Mouse (Mus musculus) limb, embryonic 11.5 days (tissue): ENCODE measurements around the gene Glud1. TPM values are rescaled to one million over a fixed set of nuclear protein-coding genes. Genes with fewer than 3 reads are reported as not detected.
"Not testable (repeated sequence)": the region's sequence is repeated elsewhere in the genome, so short reads cannot be mapped to it uniquely, and the experiment has no call there.

ENCODE experiments used
- ATAC-seq: fragments of 200-750 bp; cut with Nextera tagmentation; 2 replicates; pipeline ENCODE4 v1.8.0; 2017; ENCODE audit warnings: low read depth; ENCODE audit not compliant: insufficient number of reproducible peaks, low FRiP score, low TSS enrichment
- DNase-seq: peaks from one replicate; pipeline ENCODE4 v3.0.0-alpha.2; 2015; ENCODE audit warnings: low spot score
- H3K27ac ChIP-seq: fragments of 300-500 bp; sonication (generic); replicated peaks from 2 replicates; pipeline ENCODE4 v1.5.1; 2014; ENCODE audit warnings: low read depth, mild to moderate bottlenecking, low read length
- H3K27me3 ChIP-seq: fragments of 300-500 bp; sonication (generic); 2 replicates; pipeline ENCODE4 v1.6.1; 2014; ENCODE audit warnings: mild to moderate bottlenecking, low read length, mixed read lengths; ENCODE audit not compliant: control insufficient read depth, insufficient read depth
- H3K36me3 ChIP-seq: fragments of 300-500 bp; sonication (generic); 2 replicates; pipeline ENCODE4 v1.6.1; 2014; ENCODE audit warnings: mild to moderate bottlenecking, low read length, moderate library complexity, mixed read lengths; ENCODE audit not compliant: control insufficient read depth, insufficient read depth
- H3K4me1 ChIP-seq: fragments of 300-500 bp; sonication (generic); 2 replicates; pipeline ENCODE4 v1.6.1; 2014; ENCODE audit warnings: low read length, mixed read lengths; ENCODE audit not compliant: control insufficient read depth, insufficient read depth
- H3K4me2 ChIP-seq: fragments of 300-500 bp; sonication (generic); 2 replicates; pipeline ENCODE4 v1.6.1; 2014; ENCODE audit warnings: low read depth, mild to moderate bottlenecking, moderate library complexity; ENCODE audit not compliant: severe bottlenecking
- H3K4me3 ChIP-seq: fragments of 300-500 bp; sonication (generic); 2 replicates; pipeline ENCODE4 v1.5.1; 2014; ENCODE audit warnings: low read depth, low read length
- H3K9ac ChIP-seq: fragments of 300-500 bp; sonication (generic); 2 replicates; pipeline ENCODE4 v1.6.1; 2014; ENCODE audit warnings: mild to moderate bottlenecking, low read length
- H3K9me3 ChIP-seq: fragments of 300-500 bp; sonication (generic); 2 replicates; pipeline ENCODE4 v1.6.1; 2016; ENCODE audit warnings: low read length; ENCODE audit not compliant: control insufficient read depth
- WGBS: fragments of 180-500 bp; shearing (Covaris S2); extraction: QIAGEN DNeasy Blood & Tissue Kit; methylation state at CpG from one replicate; pipeline ENCODE4 v1.1.7; 2014; 5-methylcytosine and 5-hydroxymethylcytosine counted together
- polyA plus RNA-seq: library from polyadenylated mRNA; unstranded; fragments of >200 nt; fragmentation: Nextera tagmentation; extraction: Ambion mirVana; gene quantifications from 2 replicates; pipeline ENCODE4 v1.2.1, GENCODE M21; 2014

Glud1 gene
- polyA plus RNA-seq, 1 experiment from 2014 or later: 76.3 TPM

GRCm38 (mm10) chr14:34359676-34360244 lies 49.2 kb downstream of the Glud1 start:
- H3K4me3 ChIP-seq: no peak overlapping the region
- no peak overlapping the region for H3K27ac ChIP-seq
- WGBS: 55% methylated on average over 5 of the region's 5 CpGs
- H3K9me3 ChIP-seq: no peaks in the 10 kb centered on the region; the same call in 1 of the 2 replicates
- no peak overlapping the region for H3K9ac ChIP-seq
- H3K4me1 ChIP-seq: peaks cover 5% of the 10 kb centered on the region; the same call in 1 of the 2 replicates
- ATAC-seq: no peak
- DNase-seq: no peak
- peaks cover 6% of the 10 kb centered on the region; the same call in 1 of the 2 replicates for H3K27me3 ChIP-seq
- H3K36me3 ChIP-seq: no peaks in the 10 kb centered on the region
- no peak overlapping the region for H3K4me2 ChIP-seq

- ATAC-seq (no peak), DNase-seq (no peak)
- H3K4me3 ChIP-seq: no peak overlapping the region
- no peak overlapping the region for H3K9ac ChIP-seq
- H3K27me3 ChIP-seq: peaks cover 6% of the 10 kb centered on the region; the same call in 1 of the 2 replicates
- H3K9me3 ChIP-seq: no peaks in the 10 kb centered on the region; the same call in 1 of the 2 replicates
- no peaks in the 10 kb centered on the region for H3K36me3 ChIP-seq
- peaks cover 5% of the 10 kb centered on the region; the same call in 1 of the 2 replicates for H3K4me1 ChIP-seq
- no peak overlapping the region for H3K4me2 ChIP-seq
- WGBS: 48% methylated on average over 6 of the region's 6 CpGs
- no peak overlapping the region for H3K27ac ChIP-seq
These were observed 49.7 kb downstream of the Glud1 start for GRCm38 (mm10) chr14:34360251-34360650.

DNA sequence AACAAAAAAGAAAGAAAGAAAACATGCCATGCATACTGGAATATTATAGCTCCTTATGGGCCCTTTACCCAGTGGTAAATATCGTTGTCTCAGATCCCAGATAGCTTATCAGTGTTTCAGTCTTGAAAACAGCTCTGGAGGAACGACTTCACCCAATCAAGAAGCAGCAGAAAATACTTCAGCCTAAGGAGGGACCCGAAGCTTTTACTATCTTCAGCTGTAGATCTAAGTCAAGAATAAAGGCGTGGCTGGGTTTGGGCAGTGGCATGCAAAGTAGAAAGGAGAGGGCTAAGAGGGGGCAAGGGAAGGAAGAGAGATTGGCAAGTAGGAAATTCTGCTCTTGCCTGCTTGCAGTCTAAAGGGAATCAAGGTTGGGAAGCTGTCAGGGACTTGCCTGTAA lies 51.6 kb downstream of the Glud1 start:
- Histone ChIP-seq H3K9ac (no peak overlapping the region), H3K36me3 (no peaks in the 10 kb centered on the region), H3K9me3 (no peaks in the 10 kb centered on the region; the same call in 1 of the 2 replicates), H3K27ac (no peak overlapping the region), H3K4me1 (peaks cover 5% of the 10 kb centered on the region; the same call in 1 of the 2 replicates), H3K27me3 (peaks cover 6% of the 10 kb centered on the region; the same call in 1 of the 2 replicates), H3K4me3 (no peak overlapping the region), H3K4me2 (no peak overlapping the region)
- DNase-seq (no peak), ATAC-seq (no peak)
- WGBS: 74% methylated on average over 4 of the region's 4 CpGs

GRCm38 (mm10) chr14:34362726-34363445 lies 52.4 kb downstream of the Glud1 start:
- Histone ChIP-seq H3K4me1 (peaks cover 5% of the 10 kb centered on the region; the same call in 1 of the 2 replicates), H3K9me3 (no peaks in the 10 kb centered on the region; the same call in 1 of the 2 replicates), H3K27me3 (peaks cover 6% of the 10 kb centered on the region; the same call in 1 of the 2 replicates), H3K9ac (peak overlapping the region; percentile 30), H3K36me3 (no peaks in the 10 kb centered on the region), H3K27ac (no peak overlapping the region), H3K4me2 (peak overlapping the region; percentile 70), H3K4me3 (peak overlapping the region; percentile 33)
- WGBS: 28% methylated on average over 18 of the region's 18 CpGs
- ATAC-seq: no peak
- peak; percentile 60 for DNase-seq

DNA sequence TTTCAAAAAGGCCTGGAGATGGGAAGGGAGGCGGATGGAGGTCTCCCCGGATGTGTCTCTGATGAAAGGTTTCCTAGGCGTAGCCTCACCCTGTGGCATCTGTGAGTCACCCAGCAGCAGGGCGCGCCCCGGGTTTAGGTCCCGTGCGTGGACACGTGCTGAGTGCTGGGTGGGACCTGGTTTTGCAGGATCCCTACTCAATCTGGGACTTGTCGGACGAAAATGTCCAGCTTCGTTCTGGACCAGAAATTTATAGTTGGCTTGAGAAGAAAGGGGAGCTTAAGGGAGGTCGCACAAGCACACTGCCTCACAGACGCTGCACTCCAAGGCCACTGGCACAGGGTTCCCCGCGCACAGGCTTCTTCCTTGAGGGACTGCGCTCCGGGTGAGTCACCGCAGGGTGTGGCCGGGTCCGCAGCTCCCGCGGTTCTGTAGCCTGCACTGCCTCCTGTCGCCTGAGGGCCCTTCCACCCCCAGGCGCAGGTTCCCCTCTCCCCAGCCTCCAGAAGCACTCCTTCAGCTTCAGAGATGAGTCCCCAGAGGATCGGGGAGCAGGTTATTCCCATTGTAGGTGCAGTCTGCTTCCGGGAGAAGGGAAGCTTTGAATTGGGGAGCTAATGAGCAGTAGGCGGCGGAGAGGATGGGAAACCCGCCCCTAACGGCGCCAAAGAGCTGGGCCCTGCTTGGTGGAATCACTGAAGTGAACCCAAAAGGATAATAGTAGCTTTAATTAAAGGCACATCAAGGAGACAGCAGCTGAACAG lies 53.1 kb downstream of the Glud1 start:
- Histone ChIP-seq H3K4me3 (peak overlapping the region; percentile 33), H3K9me3 (no peaks in the 10 kb centered on the region; the same call in 1 of the 2 replicates), H3K4me2 (peak overlapping the region; percentile 70), H3K9ac (peak overlapping the region; percentile 30), H3K36me3 (no peaks in the 10 kb centered on the region), H3K27me3 (peaks cover 6% of the 10 kb centered on the region; the same call in 1 of the 2 replicates), H3K27ac (no peak overlapping the region), H3K4me1 (peaks cover 5% of the 10 kb centered on the region; the same call in 1 of the 2 replicates)
- ATAC-seq (no peak), DNase-seq (peak; percentile 62)
- WGBS: 3% methylated on average over 32 of the region's 32 CpGs

GRCm38 (mm10) chr14:34364254-34365146 lies 54.0 kb downstream of the Glud1 start:
- DNase-seq, H3K4me1 ChIP-seq, H3K36me3 ChIP-seq, H3K9ac ChIP-seq, H3K9me3 ChIP-seq, H3K27me3 ChIP-seq, H3K27ac ChIP-seq, ATAC-seq: not testable (repeated sequence)
- Histone ChIP-seq H3K4me2 (peak overlapping the region; percentile 70; the same call in 1 of the 2 replicates), H3K4me3 (peak overlapping the region; percentile 33; the same call in 1 of the 2 replicates)
- WGBS: 76% methylated on average over 15 of the region's 15 CpGs

DNA sequence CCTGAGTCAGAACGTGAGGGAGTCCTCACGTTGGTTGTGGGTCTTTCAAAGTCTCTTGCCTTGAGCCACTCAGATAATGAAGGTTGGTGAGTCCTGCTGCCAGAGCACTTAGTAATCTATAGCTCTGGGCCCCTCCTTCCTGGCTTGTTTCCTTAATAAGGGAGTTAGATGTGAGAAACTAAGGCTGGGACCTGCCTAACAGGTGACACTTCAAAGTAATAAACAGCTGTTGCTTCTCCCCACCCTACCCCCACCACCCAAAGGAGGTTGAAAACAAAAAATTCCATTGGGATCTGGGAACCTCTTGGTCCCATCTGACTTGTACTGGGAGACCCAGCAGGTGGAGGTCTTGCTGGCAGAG lies 54.6 kb downstream of the Glud1 start:
- peaks cover 6% of the 10 kb centered on the region; the same call in 1 of the 2 replicates for H3K27me3 ChIP-seq
- DNase-seq: no peak
- H3K4me1 ChIP-seq: peaks cover 5% of the 10 kb centered on the region; the same call in 1 of the 2 replicates
- ATAC-seq: no peak
- no peak overlapping the region for H3K27ac ChIP-seq
- 88% methylated on average over 2 of the region's 2 CpGs for WGBS
- no peaks in the 10 kb centered on the region; the same call in 1 of the 2 replicates for H3K9me3 ChIP-seq
- H3K9ac ChIP-seq: no peak overlapping the region
- H3K4me2 ChIP-seq: no peak overlapping the region
- no peaks in the 10 kb centered on the region for H3K36me3 ChIP-seq
- H3K4me3 ChIP-seq: no peak overlapping the region
